Mouse (Mus musculus) megakaryocyte-erythroid progenitor cell, adult 5-6 weeks (primary cell): ENCODE results near the gene Prkaa1. TPM values are rescaled to one million over a fixed set of nuclear protein-coding genes. Genes with fewer than 3 reads are reported as not detected.

Source experiments
- ATAC-seq: replicated peaks from 2 replicates; pipeline ENCODE4 v1.8.0; 2016; ENCODE audit warnings: mild to moderate bottlenecking, inconsistent platforms; ENCODE audit not compliant: severe bottlenecking, poor library complexity, low FRiP score, low TSS enrichment
- total RNA-seq, 2 experiments: library from RNA; stranded (forward) in 1 of 2; stranded (reverse) in 1 of 2; fragments of 200-1000, 215-1000 nt in 1 of 2; fragments of >200 nt in 1 of 2; fragmentation: Nextera tagmentation in 1 of 2; gene quantifications; 2 replicates each; pipeline ENCODE4 v1.2.3; 2014 to 2017

Prkaa1 gene
- total RNA-seq (2014; fragmentation: Nextera tagmentation) (55.5 and 56.0 TPM in 2 replicates), total RNA-seq (2017) (59.3 and 69.1 TPM in 2 replicates)

DNA sequence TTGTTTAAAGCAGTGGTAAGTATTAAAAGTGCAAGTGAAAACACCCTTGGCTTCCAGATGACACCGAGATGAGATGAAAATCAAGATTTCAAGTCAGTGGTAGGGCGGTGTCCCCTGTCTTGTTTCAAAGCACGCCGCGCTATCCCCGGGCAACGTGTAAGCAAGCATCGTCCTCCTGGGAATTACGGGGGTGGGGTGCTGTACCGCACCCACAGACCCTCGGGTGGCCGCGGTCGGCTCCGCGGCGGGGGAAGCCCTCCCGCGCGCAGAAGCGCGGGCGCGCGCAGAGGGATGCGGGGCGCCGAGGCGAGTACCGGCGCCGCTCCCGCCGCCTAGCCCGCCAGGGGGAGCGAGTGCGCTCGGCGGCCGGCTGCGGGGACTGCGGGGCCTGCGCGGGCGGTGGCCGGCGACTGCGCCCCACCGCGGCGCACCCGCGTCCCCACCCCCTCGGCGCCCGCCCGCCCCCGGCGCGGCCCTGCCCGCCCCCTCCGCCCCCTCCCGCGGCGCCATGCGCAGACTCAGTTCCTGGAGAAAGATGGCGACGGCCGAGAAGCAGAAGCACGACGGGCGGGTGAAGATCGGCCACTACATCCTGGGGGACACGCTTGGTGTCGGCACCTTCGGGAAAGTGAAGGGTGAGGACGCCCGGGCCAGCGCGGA is at the start of gene Prkaa1:
Prkaa1 (plus strand) TSS at position 501 of the 660 bp plus-strand sequence.
- peak; percentile 17 for ATAC-seq

DNA sequence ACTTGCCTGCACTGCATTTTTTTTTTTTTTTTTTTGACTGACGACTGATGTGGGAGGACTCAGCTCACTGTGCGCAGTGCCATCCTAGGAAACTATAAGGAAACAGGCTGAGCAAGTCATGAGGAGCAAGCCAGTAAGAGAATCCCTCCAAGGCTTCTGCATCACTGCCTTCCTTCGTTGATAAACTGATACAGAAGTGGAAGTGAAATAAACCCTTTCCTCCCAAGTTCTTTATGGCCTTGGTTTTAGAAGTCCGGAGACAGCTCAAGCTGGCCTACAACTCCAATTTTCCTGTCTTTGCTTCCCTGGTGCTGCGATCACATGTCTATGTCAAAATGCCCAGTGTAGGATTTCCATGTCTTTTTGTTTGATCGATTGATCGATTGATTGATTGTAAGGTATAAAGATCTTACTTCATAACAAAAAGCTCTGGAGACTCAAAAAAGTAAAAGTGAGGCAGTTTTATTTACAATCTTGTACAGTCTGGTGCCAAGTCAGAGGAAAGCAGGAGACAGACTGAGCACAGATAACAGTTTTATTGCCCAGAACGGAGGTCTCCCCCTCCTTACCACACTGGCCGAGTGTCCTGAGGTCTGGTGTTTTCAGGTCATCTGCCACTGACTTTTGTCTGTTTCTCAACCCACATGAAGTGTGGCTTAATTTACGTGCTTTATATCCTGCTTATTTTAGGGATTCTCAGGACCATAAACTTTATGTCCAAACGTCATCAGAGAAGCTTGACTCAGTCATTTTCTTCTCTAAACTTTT is 47.9 kb upstream of the Prkaa1 start:
- ATAC-seq = no peak

DNA sequence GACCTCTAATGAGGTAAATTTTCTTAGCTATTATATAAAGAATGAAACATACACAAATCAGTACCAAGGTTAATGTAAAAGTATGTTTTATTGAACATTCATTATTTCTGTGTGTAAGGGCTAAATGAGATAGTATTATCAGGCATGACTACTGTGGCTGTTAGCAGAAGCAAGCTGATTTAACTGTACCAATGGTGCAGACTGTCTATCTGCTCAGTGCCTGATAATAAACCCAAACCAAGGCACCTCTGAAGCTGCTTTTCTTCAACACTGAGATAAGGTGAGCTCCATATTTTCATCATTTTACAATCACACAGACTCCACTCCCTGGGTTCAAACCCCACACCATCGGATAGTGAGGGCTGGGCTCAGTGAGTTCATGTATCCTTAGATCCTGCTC is 46.3 kb upstream of the Prkaa1 start:
- ATAC-seq = peak; percentile 94

DNA sequence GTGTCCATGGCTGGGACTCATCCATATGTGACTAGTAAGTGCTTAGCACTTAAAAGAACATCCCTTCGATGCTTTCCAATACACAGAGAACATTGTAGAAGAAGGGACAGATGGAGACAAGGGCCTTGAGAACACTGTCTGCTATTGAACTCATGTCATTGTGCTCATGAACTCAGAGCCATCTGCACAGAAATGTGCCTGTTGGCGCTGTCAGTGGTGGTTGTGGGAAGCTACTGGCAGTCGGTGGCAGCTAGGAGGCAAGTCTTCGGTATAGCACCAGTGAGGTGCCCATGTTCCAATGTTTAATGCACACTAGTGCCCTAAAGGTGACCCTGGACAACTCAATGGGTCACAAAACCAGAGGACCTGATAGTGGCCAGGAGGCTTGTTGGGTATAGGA is 41.3 kb upstream of the Prkaa1 start:
- no peak for ATAC-seq

DNA sequence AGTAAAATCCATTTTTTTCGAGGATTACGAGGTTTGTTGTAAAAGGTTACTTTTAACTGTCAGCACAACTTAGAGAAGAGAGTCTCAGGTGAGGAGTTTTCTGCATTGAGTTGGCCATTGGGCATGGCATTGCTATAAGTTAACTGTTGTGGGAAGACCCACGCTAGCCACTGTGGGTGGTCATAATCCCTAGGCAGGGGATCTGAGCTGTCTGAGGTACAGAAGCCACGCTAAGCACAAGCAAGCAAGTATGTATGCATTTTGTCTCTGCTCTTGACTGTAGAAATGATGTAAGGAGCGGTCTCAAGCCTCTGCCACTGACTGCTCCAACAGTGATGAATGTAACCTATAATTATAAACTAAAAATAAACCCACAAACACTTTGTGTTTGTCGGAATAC is 37.8 kb upstream of the Prkaa1 start:
- no peak for ATAC-seq

DNA sequence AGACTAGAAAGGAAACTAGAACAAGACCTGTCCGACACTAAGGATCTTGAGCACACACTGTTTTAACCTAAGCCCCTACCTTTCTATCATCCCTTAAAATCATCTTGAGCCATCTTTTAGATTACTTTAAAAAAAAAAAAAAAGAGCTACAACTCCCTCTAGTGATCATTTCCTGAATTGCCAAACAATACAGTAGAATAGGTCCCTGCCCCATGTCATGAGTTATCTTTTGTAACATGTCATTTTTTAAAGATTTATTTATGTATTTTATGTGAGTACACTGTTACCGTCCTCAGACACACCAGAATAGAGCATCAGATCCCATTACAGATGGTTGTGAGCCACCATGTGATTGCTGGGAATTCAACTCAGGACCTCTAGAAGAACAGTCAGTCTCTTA is 37.4 kb upstream of the Prkaa1 start:
- peak; percentile 79 for ATAC-seq

DNA sequence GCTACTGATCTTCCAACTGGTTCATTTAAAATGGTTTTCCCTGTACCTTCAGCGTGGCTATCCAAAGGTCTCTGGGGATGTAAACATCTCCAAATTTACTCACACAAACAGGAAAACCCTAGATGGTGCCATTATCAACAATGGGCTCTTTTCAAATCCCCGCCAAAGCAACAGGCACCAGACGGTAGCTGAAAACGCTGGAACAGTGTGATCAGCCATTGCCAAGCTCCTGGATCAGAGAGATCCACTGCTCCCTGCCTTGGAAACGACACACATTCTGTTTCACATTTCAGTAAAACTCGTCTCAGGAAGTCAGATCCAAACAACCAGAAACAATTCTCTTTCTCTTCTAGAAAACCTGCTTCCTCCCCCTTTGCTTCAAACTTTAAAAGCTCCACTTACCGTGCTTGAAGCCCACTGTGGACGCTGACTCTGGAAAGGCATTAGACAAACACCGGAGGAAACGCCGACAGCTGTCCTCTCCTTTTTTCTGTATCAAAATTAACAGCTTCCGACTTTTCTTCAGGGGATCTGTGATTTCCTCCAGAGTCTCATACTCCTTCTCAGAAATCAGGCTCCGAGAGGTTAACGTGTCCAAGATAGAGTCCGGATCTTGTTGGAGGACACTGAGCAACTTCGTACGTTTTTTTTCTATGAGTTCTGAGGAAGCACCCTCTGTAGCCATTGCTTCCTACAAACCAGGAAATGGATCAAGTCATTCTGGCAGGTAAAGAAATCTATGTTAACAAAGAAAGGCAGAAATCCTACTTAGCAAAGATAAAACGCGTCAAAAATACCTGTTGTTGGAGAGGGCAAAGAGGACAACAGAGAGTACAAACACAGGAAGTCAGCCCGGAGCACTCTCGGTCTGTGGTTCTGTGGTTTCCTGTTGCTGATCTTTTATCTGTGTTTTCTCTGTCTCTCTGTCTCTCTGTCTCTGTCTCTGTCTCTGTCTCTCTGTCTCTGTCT is 35.7 kb upstream of the Prkaa1 start, which contains the start of gene Card6:
Card6 (minus strand) TSS at position 854 of the 969 bp plus-strand sequence.
- ATAC-seq = 0 out of 2 replicates have a peak, but pooled peaks have one; percentile 60

DNA sequence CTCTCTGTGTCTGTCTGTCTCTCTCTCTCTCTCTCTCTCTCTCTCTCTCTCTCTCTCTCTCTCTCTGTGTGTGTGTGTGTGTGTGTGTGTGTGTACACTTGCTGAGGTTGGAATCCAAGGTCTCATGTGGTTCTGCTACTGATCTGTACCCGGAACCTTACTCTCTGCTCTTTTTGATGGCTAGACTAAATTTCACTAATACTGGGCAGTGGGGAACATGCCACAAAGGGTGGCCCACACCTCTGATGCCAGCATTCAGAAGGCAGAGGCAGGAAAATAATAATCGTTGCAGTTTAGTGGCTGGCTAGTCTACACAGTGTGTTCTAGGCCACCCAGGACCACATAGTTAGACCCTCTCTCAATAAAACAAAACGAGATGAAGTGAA is 35.0 kb upstream of the Prkaa1 start:
- no peak for ATAC-seq

DNA sequence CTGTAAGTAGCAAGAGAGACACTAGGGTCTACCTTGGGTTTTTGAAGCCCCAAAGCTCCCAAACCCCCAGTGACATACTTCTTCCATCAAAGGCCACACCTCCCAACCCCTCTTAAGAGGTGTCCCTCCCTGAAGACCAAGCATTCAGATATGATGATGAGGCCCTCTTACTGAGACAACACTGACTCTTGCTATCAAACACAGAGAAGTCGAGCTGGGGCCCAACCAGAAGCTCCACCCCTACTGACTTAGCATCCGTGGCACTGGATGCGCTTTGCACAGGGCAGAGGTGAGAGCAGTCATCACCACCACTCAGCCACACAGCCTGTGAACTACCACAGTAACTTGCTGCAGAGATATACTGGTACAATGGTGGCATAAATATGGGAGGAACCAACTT is 31.0 kb upstream of the Prkaa1 start:
- ATAC-seq = no peak

DNA sequence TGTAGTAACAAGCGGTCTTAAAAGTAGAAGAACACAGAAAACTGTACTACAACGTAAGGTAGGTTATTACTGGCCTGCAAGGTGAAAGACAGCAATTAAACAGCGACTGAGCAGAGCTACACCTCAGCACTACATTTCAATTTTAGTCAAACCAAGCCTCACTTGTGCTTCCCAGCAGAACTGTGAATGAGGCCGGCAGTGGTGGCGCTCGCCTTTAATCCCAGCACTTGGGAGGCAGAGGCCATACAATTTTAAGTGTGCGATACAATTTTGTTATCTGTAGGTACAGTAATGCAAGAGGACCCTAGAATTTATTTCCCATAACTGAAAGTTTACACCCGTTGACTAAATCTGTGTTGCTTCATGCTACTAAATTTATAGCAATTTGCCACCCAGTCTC is 28.5 kb upstream of the Prkaa1 start:
- no peak for ATAC-seq

DNA sequence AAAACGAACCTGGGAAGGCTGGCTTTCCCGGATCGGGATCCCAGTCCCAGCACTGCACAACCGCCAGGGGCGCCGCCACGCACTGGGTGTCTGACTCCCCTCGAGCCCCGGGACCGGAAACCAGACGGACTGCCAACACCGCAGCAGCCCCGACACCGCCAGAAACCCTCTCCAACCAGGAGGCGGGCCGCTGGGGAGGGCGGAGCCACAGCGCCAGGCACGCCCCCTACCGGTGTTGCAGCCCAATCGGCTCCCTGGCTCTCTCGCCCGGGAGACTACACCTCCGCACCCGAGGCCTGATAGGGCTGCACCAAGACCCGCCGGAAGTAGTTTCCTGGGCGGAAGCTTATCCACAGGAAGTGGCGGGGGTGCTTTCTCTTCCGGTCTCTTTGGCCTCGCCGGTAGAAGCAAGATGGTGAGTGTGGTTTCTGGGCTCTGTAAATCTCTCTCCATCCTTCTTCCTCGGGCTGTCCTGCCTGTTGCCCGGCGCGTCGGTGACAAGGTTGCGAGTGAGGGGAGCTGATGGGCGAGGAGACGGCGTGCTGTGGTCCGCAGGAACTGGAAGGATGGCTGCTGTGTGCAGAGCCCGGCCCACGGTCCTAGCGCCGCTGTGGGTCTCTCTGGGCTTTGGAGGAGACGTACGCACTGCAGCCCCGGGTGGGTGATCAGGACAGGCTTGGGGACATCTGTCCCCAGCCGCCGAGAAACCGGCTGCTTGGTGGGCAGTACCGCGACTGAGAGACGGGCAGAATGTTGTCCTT is 27.2 kb upstream of the Prkaa1 start, which contains the start of gene Rpl37:
Rpl37 (plus strand) TSS at position 376 of the 761 bp plus-strand sequence.
- peak; percentile 91 for ATAC-seq

DNA sequence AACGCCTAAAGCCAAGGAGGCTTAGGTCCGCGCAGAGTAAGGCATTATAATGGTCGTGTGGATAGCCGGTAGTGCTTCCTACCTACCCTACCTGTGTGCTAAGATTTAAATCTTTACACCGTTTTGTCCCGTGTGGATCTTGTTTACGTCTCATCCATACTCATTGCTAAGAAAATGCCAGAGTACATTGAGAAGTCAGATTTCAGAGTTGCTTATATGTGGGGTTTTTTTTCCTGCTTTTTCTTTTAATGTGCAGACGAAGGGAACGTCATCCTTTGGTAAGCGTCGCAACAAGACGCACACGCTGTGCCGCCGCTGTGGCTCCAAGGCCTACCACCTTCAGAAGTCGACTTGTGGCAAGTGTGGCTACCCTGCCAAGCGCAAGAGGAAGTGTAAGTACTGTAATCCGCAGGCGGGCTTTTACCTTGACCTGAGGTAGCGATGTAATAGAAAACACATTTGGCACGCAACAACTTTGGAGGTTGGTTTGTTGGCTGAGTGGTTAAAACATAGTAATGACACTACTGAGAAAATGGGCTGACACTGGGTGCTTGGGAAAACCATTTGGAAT is 26.5 kb upstream of the Prkaa1 start:
- ATAC-seq = no peak

DNA sequence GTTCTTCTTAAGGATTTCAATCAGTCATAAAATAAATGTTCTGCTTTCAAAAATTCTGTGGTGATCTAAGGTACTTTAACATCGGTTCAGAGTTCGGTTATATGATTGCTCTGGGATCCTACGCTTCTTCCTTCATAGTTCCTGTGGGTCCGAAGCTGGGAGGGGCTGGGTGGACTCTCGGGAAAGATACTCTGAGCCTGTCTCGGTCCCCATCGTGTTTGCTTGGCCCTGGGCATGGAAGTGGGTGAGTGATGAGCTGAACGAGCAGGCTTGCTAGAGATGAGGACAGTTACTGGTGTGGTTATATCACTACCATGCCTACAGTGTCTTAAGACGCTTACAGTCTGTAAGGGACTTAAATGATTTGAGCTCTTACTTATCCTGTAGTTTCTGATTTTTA is 25.0 kb upstream of the Prkaa1 start:
- ATAC-seq = no peak

DNA sequence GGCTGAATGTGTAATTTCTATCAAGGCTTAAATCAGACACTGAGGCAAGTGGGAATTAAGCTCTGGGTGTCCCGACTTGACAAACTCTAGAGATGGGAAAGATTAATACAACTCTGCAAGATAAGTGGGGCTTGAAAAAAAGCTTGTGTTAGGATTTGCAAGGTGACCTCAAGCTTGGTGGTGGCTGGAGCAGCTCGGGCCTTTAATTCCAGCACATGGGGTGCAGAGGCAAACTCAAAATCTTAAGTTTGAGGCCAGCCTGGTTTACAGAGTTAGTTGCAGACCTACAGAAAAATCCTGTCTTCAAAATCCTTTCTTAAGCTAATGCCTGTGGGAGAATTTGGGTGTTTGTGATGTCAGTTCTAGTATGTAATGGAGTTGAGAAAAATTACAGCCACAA is 24.5 kb upstream of the Prkaa1 start:
- no peak for ATAC-seq

DNA sequence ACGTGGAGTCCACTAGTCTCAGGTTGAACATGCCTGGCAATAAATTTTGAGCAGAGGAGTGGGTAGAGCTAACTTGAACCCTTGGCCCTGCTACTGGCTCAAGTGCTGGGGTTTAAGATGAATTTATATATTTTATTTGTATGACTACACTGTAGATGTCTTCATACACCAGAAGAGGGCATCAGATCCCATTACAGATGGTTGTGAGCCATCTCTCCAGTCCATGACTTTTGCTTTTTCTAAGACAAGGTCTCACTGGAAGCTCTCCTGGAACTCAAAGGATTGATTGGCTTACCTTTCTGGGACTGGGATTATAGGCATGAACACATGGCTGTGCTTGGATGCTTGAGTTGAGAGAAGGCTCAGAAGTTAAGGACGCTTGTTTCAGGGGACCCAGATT is 24.0 kb upstream of the Prkaa1 start:
- no peak for ATAC-seq

DNA sequence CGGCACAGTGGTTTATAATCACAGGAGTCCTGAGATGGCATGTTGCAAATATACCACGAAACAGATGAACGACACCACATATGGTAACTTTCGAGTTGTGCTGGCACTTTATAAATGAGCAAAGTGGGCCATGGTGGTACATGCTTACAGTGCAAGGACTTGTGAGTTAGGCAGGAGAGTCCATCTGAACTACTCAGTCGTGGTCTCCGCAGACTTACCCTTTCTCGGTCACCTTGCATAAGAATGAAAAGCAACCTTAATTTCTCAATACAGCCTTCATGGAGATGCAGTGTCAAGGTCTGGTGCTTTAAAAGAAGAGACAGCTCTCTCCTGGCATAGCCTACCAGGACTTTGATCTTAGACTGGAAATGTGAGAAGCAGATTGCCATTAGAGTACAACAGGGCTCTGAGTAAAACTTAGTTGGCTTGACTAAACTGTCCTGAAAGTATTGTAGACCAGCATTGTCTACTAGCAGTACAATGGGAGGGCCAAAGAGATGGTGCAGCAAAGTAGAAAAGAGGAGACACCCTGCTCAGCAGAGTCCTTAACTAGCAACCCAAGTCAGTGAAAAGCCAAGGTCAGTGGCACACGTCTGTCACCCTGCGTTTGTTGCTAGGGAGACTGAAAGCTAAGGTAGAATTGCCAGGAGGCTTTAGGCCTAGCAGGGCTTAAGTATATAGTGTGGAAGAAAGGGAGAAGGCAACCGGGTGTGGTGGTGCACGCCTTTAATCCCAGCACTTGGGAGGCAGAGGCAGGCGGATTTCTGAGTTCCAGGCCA is 21.9 kb upstream of the Prkaa1 start:
- no peak for ATAC-seq

DNA sequence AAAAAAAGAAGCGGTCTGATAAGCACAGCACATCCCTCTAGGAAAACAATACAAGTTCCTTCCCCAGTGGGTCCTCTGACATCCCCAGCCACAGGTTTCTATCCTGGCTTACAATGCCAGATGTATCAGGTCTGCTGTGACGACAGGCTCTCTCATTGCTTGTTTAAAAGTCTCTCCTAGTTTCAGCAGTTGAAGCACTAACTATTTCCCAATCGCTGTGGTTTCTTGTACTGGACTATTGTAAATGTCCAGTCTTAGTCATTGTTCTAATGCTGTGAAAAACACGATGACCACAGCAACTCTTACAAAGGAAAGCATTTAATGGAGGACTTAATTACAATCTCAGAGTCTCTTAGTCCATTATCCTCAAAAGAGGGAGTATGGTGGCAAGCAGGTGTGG is 17.2 kb upstream of the Prkaa1 start:
- no peak for ATAC-seq

DNA sequence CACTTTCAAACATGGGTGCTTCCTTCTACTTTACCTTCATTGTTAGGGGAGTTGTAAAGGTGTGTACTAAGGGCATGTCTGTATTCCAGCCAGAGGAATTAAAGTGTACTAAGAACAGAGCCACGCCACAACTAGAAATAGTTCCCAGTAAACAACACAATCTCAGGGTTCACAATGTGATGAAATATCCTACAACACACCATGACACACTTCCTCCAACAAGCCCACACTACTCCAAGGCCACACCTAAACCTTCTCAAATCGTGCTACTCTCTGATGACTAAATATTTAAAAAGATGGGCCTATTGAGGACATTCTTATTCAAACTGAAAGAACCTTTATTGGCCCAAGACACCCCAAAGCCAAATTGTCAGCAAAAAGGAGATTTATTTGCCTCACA is 16.2 kb upstream of the Prkaa1 start:
- no peak for ATAC-seq
